Mouse (Mus musculus) B cell, adult 67 days (primary cell): Measurements from ENCODE around the gene Pdcd6. TPM values are rescaled to one million over a fixed set of nuclear protein-coding genes. Genes with fewer than 3 reads are reported as not detected.

Experiments used
- total RNA-seq, 2 experiments: library from RNA; stranded (reverse); gene quantifications; 4 replicates each; pipeline ENCODE4 v1.2.4; 2023

Pdcd6 gene
- 10 to 100 TPM; 73.2 to 79.2 TPM for total RNA-seq

GRCm38 (mm10) chr13:74317170-74317849 lies at the start of gene Pdcd6:
Gene Pdcd6, minus strand, starts transcription at chr13:74317580.

GRCm38 (mm10) chr13:74363859-74364235 lies 46.5 kb upstream of the Pdcd6 start, which contains the start of gene Lrrc14b:
Gene Lrrc14b, minus strand, starts transcription at chr13:74364005.

GRCm38 (mm10) chr13:74349566-74350434 lies 32.4 kb upstream of the Pdcd6 start, which contains the start of the genes Sdha and Ccdc127:
Gene Sdha, minus strand, starts transcription at chr13:74350280.
Gene Ccdc127, plus strand, starts transcription at chr13:74350309.

GRCm38 (mm10) chr13:74292167-74292566 lies 25.2 kb downstream of the Pdcd6 start, which contains the start of gene Ahrr:
Gene Ahrr, minus strand, starts transcription at chr13:74292331.

Other genes with a start within 250 kb of the Pdcd6 start
- gene Slc9a3, start 196.1 kb downstream of the Pdcd6 start, total RNA-seq, result not detected
- gene Exoc3, start 108.8 kb downstream of the Pdcd6 start, total RNA-seq, result 10 to 100 TPM; 46.9 to 52.2 TPM
- under 1 TPM in 1 of 2 experiments, not detected in 1; 0.78 TPM for gene Ahrr, start 25.2 kb downstream of the Pdcd6 start, total RNA-seq
- gene Sdha, start 32.7 kb upstream of the Pdcd6 start, total RNA-seq, result 100 to 1,000 TPM; 181 to 206 TPM
- 10 to 100 TPM; 23.6 to 35.5 TPM for gene Ccdc127, start 32.7 kb upstream of the Pdcd6 start, total RNA-seq
- gene Lrrc14b, start 46.4 kb upstream of the Pdcd6 start, total RNA-seq, result not detected
- gene Zfp72, start 73.3 kb upstream of the Pdcd6 start, total RNA-seq, result 1 to 10 TPM; 2.4 to 3.0 TPM
- gene Ftl1-ps1, start 82.1 kb upstream of the Pdcd6 start, total RNA-seq, result 100 to 1,000 TPM; 514 to 545 TPM
- 10 to 100 TPM in 1 of 2 experiments, 1 to 10 TPM in 1; 9.3 to 10.7 TPM for gene Zfp825, start 176.4 kb upstream of the Pdcd6 start, total RNA-seq